Mouse (Mus musculus) kidney, postnatal 14 days (tissue): ENCODE data around the gene Pacs1.
A peak's percentile ranks its signal among the peaks of the same experiment; 100 is the strongest.
"Not testable (repeated sequence)": the region's sequence is repeated elsewhere in the genome, so short reads cannot be mapped to it uniquely, and the experiment has no call there.

Source experiments
- DNase-seq: peaks from one replicate; pipeline ENCODE4 v3.0.0; 2022; ENCODE audit warnings: mixed read lengths

Gene Pacs1

GRCm38 (mm10) chr19:5149041-5149440 lies 123.9 kb downstream of the Pacs1 start:
- not testable (repeated sequence) for DNase-seq

- peak; percentile 73 for DNase-seq
Measured at GRCm38 (mm10) chr19:5139640-5140039, 133.3 kb downstream of the Pacs1 start.

GRCm38 (mm10) chr19:5131237-5131636 lies 141.7 kb downstream of the Pacs1 start:
- no peak for DNase-seq

- DNase-seq: no peak
Measured at GRCm38 (mm10) chr19:5129770-5130169, 143.1 kb downstream of the Pacs1 start.

GRCm38 (mm10) chr19:5124055-5124614 lies 148.8 kb downstream of the Pacs1 start:
- no peak for DNase-seq

GRCm38 (mm10) chr19:5123241-5123640 lies 149.7 kb downstream of the Pacs1 start:
- no peak for DNase-seq

GRCm38 (mm10) chr19:5122492-5122891 lies 150.4 kb downstream of the Pacs1 start:
- DNase-seq: no peak

GRCm38 (mm10) chr19:5118384-5118698 lies 154.6 kb downstream of the Pacs1 start, which contains the start of gene Klc2:
TSS of gene Klc2 (minus strand) at chr19:5118560.
- DNase-seq: no peak

GRCm38 (mm10) chr19:5117494-5118383 lies 155.2 kb downstream of the Pacs1 start:
- DNase-seq: peak; percentile 94

GRCm38 (mm10) chr19:5113783-5114182 lies 159.1 kb downstream of the Pacs1 start:
- no peak for DNase-seq

GRCm38 (mm10) chr19:5109659-5110453 lies 163.1 kb downstream of the Pacs1 start:
- no peak for DNase-seq

GRCm38 (mm10) chr19:5108702-5109101 lies 164.2 kb downstream of the Pacs1 start:
- DNase-seq: peak; percentile 71

GRCm38 (mm10) chr19:5108271-5108575 lies 164.7 kb downstream of the Pacs1 start:
- peak; percentile 74 for DNase-seq

- DNase-seq: no peak
Measured at GRCm38 (mm10) chr19:5107556-5108270, 165.2 kb downstream of the Pacs1 start.

- peak; percentile 99 for DNase-seq
Measured at GRCm38 (mm10) chr19:5106731-5107191, 166.2 kb downstream of the Pacs1 start, which contains the start of gene Rab1b. TSS of gene Rab1b (minus strand) at chr19:5107072.

GRCm38 (mm10) chr19:5106074-5106473 lies 166.8 kb downstream of the Pacs1 start:
- peak; percentile 65 for DNase-seq

- peak; percentile 78 for DNase-seq
Measured at GRCm38 (mm10) chr19:5098363-5099143, 174.4 kb downstream of the Pacs1 start, which contains the start of gene Cnih2. TSS of gene Cnih2 (minus strand) at chr19:5098521.

GRCm38 (mm10) chr19:5097521-5098362 lies 175.2 kb downstream of the Pacs1 start:
- DNase-seq: no peak

GRCm38 (mm10) chr19:5095887-5096474 lies 176.9 kb downstream of the Pacs1 start:
- no peak for DNase-seq

GRCm38 (mm10) chr19:5094746-5095417 lies 178.0 kb downstream of the Pacs1 start:
- no peak for DNase-seq
